Mouse (Mus musculus): ENCODE measurements around the gene Prss12. TPM values are rescaled to one million over a fixed set of nuclear protein-coding genes. Genes with fewer than 3 reads are reported as not detected.

The Prss12 gene
- polyA plus RNA-seq, 1 experiment from 2014 or later, result 2.7 TPM

DNA sequence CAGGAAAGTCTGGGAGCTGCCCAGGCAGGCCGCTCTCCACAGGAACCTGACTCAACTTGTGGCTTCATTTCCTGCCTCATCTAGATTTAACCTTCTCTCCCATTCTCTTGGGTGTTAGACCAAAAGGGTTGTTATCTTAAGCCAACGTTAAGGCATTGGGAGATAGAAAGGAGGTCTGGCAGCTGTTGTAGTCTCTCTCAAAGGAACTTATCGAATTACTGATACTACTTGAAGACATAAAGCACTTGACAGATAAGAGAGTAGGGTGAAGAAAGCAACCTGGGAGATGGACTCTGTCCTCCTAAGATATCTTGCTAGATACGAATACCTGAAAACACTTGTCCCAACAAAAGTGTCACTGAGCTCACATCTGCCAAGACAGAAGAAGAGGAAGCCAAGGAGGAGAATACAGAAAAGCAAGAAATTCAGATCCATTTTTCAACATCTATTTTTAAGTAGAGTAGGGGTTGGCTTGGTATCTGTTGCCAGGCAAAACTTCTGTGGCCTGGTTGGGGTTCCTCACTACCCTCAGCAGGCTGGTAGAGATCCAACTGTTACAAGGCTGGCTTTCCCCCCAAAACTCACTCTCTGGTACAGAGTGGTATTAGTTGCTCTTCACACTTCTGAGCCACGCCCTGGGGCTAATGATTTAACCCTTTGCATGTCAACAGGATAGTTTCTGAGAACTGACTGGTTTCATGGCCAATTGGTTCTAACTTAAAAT, 14.6 kb upstream of the Prss12 start:
- WGBS, result 80% methylated on average over 5 of the region's 5 CpGs

GRCm38 (mm10) chr3:123433362-123433761, 13.4 kb upstream of the Prss12 start:
- no peaks in the 10 kb centered on the region for H3K36me3 ChIP-seq (ENCODE audit: control insufficient read depth, insufficient read depth, low read length)
- 81% methylated on average over 3 of the region's 3 CpGs for WGBS
- no peak overlapping the region for H3K9ac ChIP-seq (ENCODE audit: low read length)
- H3K9me3 ChIP-seq (replicated peaks; ENCODE audit: control insufficient read depth, low read length), result no peaks in the 10 kb centered on the region
- H3K4me3 ChIP-seq (ENCODE audit: low read depth, low read length), result no peak overlapping the region
- H3K27ac ChIP-seq (ENCODE audit: low read depth, low read length), result no peak overlapping the region
- ATAC-seq, result no peak
- H3K4me1 ChIP-seq (ENCODE audit: control insufficient read depth, insufficient read depth, low read length), result no peaks in the 10 kb centered on the region
- H3K27me3 ChIP-seq (replicated peaks; ENCODE audit: control insufficient read depth, insufficient read depth, low read length), result no peaks in the 10 kb centered on the region
- DNase-seq (ENCODE audit: low spot score), result no peak
- H3K4me2 ChIP-seq (ENCODE audit: low read length), result no peak overlapping the region

More for the DNA sequence above, 14.6 kb upstream of the Prss12 start:
- Histone ChIP-seq H3K4me3 (ENCODE audit: low read depth, low read length) (no peak overlapping the region), H3K9ac (ENCODE audit: low read length) (no peak overlapping the region), H3K27ac (ENCODE audit: low read depth, low read length) (no peak overlapping the region), H3K27me3 (replicated peaks; ENCODE audit: control insufficient read depth, insufficient read depth, low read length) (no peaks in the 10 kb centered on the region), H3K36me3 (ENCODE audit: control insufficient read depth, insufficient read depth, low read length) (no peaks in the 10 kb centered on the region), H3K4me2 (ENCODE audit: low read length) (no peak overlapping the region), H3K9me3 (replicated peaks; ENCODE audit: control insufficient read depth, low read length) (no peaks in the 10 kb centered on the region), H3K4me1 (ENCODE audit: control insufficient read depth, insufficient read depth, low read length) (no peaks in the 10 kb centered on the region)
- DNase-seq (ENCODE audit: low spot score) (no peak), ATAC-seq (no peak)

DNA sequence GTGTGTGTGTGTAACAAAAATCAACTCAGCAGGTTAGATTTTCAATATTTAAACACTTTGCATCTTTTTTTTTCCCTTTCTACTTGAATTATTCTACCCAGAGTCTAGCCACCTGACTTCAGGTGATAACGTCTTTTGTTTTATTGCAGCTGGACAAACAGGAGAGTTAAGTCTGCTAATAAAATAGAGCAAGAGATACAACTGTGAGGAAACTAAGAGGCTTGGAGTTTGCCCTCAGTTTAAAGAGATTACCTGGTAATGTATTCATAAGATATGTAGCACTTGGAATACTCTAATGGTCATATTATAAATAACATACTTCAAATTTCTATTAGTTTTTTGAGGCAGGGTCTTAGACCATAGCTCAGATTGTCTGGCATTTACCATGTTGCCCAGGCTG, 9.1 kb upstream of the Prss12 start:
- Histone ChIP-seq H3K4me3 (ENCODE audit: low read depth, low read length) (no peak overlapping the region), H3K36me3 (ENCODE audit: control insufficient read depth, insufficient read depth, low read length) (no peaks in the 10 kb centered on the region), H3K27ac (ENCODE audit: low read depth, low read length) (no peak overlapping the region), H3K4me2 (ENCODE audit: low read length) (no peak overlapping the region), H3K9ac (ENCODE audit: low read length) (no peak overlapping the region), H3K27me3 (replicated peaks; ENCODE audit: control insufficient read depth, insufficient read depth, low read length) (no peaks in the 10 kb centered on the region), H3K4me1 (ENCODE audit: control insufficient read depth, insufficient read depth, low read length) (no peaks in the 10 kb centered on the region), H3K9me3 (replicated peaks; ENCODE audit: control insufficient read depth, low read length) (no peaks in the 10 kb centered on the region)
- 82% methylated on average over 1 of the region's 1 CpGs for WGBS
- DNase-seq (ENCODE audit: low spot score) (no peak), ATAC-seq (no peak)

- H3K36me3 ChIP-seq (ENCODE audit: control insufficient read depth, insufficient read depth, low read length), result no peaks in the 10 kb centered on the region
- H3K4me1 ChIP-seq (ENCODE audit: control insufficient read depth, insufficient read depth, low read length), result no peaks in the 10 kb centered on the region
- WGBS, result 88% methylated on average over 7 of the region's 7 CpGs
- no peak overlapping the region for H3K27ac ChIP-seq (ENCODE audit: low read depth, low read length)
- ATAC-seq (no peak), DNase-seq (ENCODE audit: low spot score) (no peak)
- no peaks in the 10 kb centered on the region for H3K9me3 ChIP-seq (replicated peaks; ENCODE audit: control insufficient read depth, low read length)
- H3K27me3 ChIP-seq (replicated peaks; ENCODE audit: control insufficient read depth, insufficient read depth, low read length), result no peaks in the 10 kb centered on the region
- H3K4me2 ChIP-seq (ENCODE audit: low read length), result no peak overlapping the region
- H3K4me3 ChIP-seq (ENCODE audit: low read depth, low read length), result no peak overlapping the region
- no peak overlapping the region for H3K9ac ChIP-seq (ENCODE audit: low read length)
These were observed 6.2 kb upstream of the Prss12 start for GRCm38 (mm10) chr3:123440490-123440889.

- H3K4me1 ChIP-seq (ENCODE audit: control insufficient read depth, insufficient read depth, low read length), result 0 out of 2 replicates have a peak, but pooled peaks cover 3% of the 10 kb centered on the region
- no peaks in the 10 kb centered on the region for H3K36me3 ChIP-seq (ENCODE audit: control insufficient read depth, insufficient read depth, low read length)
These were observed 2.2 kb upstream of the Prss12 start for GRCm38 (mm10) chr3:123444466-123444865.

GRCm38 (mm10) chr3:123447538-123448059, 886 bp downstream of the Prss12 start:
- no peaks in the 10 kb centered on the region for H3K36me3 ChIP-seq (ENCODE audit: control insufficient read depth, insufficient read depth, low read length)
- H3K9me3 ChIP-seq (replicated peaks; ENCODE audit: control insufficient read depth, low read length), result no peaks in the 10 kb centered on the region

More at GRCm38 (mm10) chr3:123444466-123444865, 2.2 kb upstream of the Prss12 start:
- DNase-seq (ENCODE audit: low spot score) (no peak), ATAC-seq (no peak)
- Histone ChIP-seq H3K4me3 (ENCODE audit: low read depth, low read length) (no peak overlapping the region), H3K27me3 (replicated peaks; ENCODE audit: control insufficient read depth, insufficient read depth, low read length) (peaks cover 4% of the 10 kb centered on the region; the same call in 1 of the 2 replicates), H3K27ac (ENCODE audit: low read depth, low read length) (no peak overlapping the region), H3K4me2 (ENCODE audit: low read length) (no peak overlapping the region), H3K9me3 (replicated peaks; ENCODE audit: control insufficient read depth, low read length) (no peaks in the 10 kb centered on the region), H3K9ac (ENCODE audit: low read length) (no peak overlapping the region)
- WGBS, result 76% methylated on average over 1 of the region's 1 CpGs

DNA sequence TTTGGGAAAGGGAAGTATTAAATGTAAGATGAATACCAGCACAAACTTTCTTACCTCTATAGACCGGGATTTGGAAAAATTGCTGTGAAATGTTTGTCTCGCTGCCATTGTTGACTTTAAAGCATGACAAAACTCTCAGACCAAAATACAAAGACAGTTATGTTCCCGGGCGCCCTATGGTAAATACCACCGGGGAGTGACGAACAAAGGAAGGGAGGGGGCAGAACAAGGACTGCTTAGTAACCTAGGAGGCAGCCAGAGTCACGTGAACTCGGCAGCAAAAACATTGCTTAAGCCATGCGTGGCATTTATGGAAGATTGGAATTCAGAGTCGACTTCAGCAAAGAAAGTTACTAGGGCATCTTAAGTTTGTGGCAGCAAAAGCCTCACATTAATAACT, 1.4 kb downstream of the Prss12 start:
- ATAC-seq (no peak), DNase-seq (ENCODE audit: low spot score) (peak; percentile 31)
- H3K4me2 ChIP-seq (ENCODE audit: low read length), result peak overlapping the region; percentile 100
- peaks cover 4% of the 10 kb centered on the region; the same call in 1 of the 2 replicates for H3K27me3 ChIP-seq (replicated peaks; ENCODE audit: control insufficient read depth, insufficient read depth, low read length)
- no peaks in the 10 kb centered on the region for H3K9me3 ChIP-seq (replicated peaks; ENCODE audit: control insufficient read depth, low read length)
- H3K9ac ChIP-seq (ENCODE audit: low read length), result no peak overlapping the region
- H3K4me3 ChIP-seq (ENCODE audit: low read depth, low read length), result peak overlapping the region; percentile 71
- H3K36me3 ChIP-seq (ENCODE audit: control insufficient read depth, insufficient read depth, low read length), result no peaks in the 10 kb centered on the region
- H3K4me1 ChIP-seq (ENCODE audit: control insufficient read depth, insufficient read depth, low read length), result 0 out of 2 replicates have a peak, but pooled peaks cover 3% of the 10 kb centered on the region
- no peak overlapping the region for H3K27ac ChIP-seq (ENCODE audit: low read depth, low read length)
- 2% methylated on average over 10 of the region's 10 CpGs for WGBS

More at GRCm38 (mm10) chr3:123447538-123448059, 886 bp downstream of the Prss12 start:
- 3% methylated on average over 13 of the region's 13 CpGs for WGBS
- peak; percentile 29 for ATAC-seq
- Histone ChIP-seq H3K4me3 (ENCODE audit: low read depth, low read length) (peak overlapping the region; percentile 71), H3K27me3 (replicated peaks; ENCODE audit: control insufficient read depth, insufficient read depth, low read length) (peaks cover 4% of the 10 kb centered on the region; the same call in 1 of the 2 replicates), H3K4me2 (ENCODE audit: low read length) (peak overlapping the region; percentile 100), H3K9ac (ENCODE audit: low read length) (peak overlapping the region; percentile 74), H3K27ac (ENCODE audit: low read depth, low read length) (no peak overlapping the region), H3K4me1 (ENCODE audit: control insufficient read depth, insufficient read depth, low read length) (0 out of 2 replicates have a peak, but pooled peaks cover 3% of the 10 kb centered on the region)
- peak; percentile 17 for DNase-seq (ENCODE audit: low spot score)

GRCm38 (mm10) chr3:123450107-123450506, 3.4 kb downstream of the Prss12 start:
- WGBS, result 52% methylated on average over 6 of the region's 6 CpGs
- H3K9ac ChIP-seq (ENCODE audit: low read length), result no peak overlapping the region

GRCm38 (mm10) chr3:123452904-123453303, 6.2 kb downstream of the Prss12 start:
- no peaks in the 10 kb centered on the region for H3K36me3 ChIP-seq (ENCODE audit: control insufficient read depth, insufficient read depth, low read length)
- 80% methylated on average over 6 of the region's 6 CpGs for WGBS

More at GRCm38 (mm10) chr3:123450107-123450506, 3.4 kb downstream of the Prss12 start:
- peaks cover 4% of the 10 kb centered on the region; the same call in 1 of the 2 replicates for H3K27me3 ChIP-seq (replicated peaks; ENCODE audit: control insufficient read depth, insufficient read depth, low read length)
- no peak overlapping the region for H3K27ac ChIP-seq (ENCODE audit: low read depth, low read length)
- ATAC-seq (no peak), DNase-seq (ENCODE audit: low spot score) (no peak)
- H3K9me3 ChIP-seq (replicated peaks; ENCODE audit: control insufficient read depth, low read length), result no peaks in the 10 kb centered on the region
- no peak overlapping the region for H3K4me3 ChIP-seq (ENCODE audit: low read depth, low read length)
- H3K4me2 ChIP-seq (ENCODE audit: low read length), result no peak overlapping the region
- H3K36me3 ChIP-seq (ENCODE audit: control insufficient read depth, insufficient read depth, low read length), result no peaks in the 10 kb centered on the region
- H3K4me1 ChIP-seq (ENCODE audit: control insufficient read depth, insufficient read depth, low read length), result 0 out of 2 replicates have a peak, but pooled peaks cover 3% of the 10 kb centered on the region

More at GRCm38 (mm10) chr3:123452904-123453303, 6.2 kb downstream of the Prss12 start:
- Histone ChIP-seq H3K4me1 (ENCODE audit: control insufficient read depth, insufficient read depth, low read length) (no peaks in the 10 kb centered on the region), H3K27me3 (replicated peaks; ENCODE audit: control insufficient read depth, insufficient read depth, low read length) (peaks cover 4% of the 10 kb centered on the region; the same call in 1 of the 2 replicates), H3K4me3 (ENCODE audit: low read depth, low read length) (no peak overlapping the region), H3K9me3 (replicated peaks; ENCODE audit: control insufficient read depth, low read length) (no peaks in the 10 kb centered on the region), H3K27ac (ENCODE audit: low read depth, low read length) (no peak overlapping the region), H3K4me2 (ENCODE audit: low read length) (no peak overlapping the region), H3K9ac (ENCODE audit: low read length) (no peak overlapping the region)
- no peak for ATAC-seq
- DNase-seq (ENCODE audit: low spot score), result no peak
